Mouse (Mus musculus): ENCODE results near the gene Zfp131.

DNA sequence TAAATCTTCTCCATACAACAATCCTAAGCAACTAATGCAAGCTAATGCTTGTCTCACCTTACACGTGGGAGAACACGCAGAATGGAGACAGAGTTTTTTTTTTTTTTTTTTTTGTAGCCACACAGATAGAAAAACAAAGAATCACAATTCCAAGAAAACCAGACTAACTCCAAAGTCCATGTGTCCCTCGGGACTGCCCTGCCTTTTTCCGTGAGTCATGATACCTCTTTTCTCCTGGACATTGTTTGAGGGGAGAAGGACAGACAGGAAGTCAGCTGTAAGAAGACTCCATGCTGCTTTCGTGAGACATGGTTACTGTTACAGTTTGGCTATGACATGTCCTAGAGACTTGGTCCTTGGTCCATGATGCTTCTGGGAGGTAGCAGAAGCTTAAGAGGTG lies 67.3 kb downstream of the Zfp131 start:
- TF ChIP-seq POLR2A (IDR thresholded peaks at IDR 0.05; ENCODE audit: extremely low read depth, insufficient read depth, low read length) (no peak), CTCF (IDR thresholded peaks at IDR 0.05; ENCODE audit: extremely low read depth, insufficient read depth, low read length) (no peak)

Data from cortical plate, adult 2 months (tissue).